Mouse (Mus musculus) left cerebral cortex, adult 11 months (tissue): ENCODE results near the gene Nol11.

ENCODE experiments used
- DNase-seq: peaks from one replicate; pipeline ENCODE4 v3.0.0; 2022; ENCODE audit warnings: low spot score

The Nol11 gene

GRCm38 (mm10) chr11:107188565-107189552, at the start of gene Nol11:
Gene Nol11 (minus strand): TSS chr11:107189381.
- peak; percentile 97 for DNase-seq

- no peak for DNase-seq
Observed at GRCm38 (mm10) chr11:107238506-107238905, 49.3 kb upstream of the Nol11 start.

GRCm38 (mm10) chr11:107237532-107237931, 48.4 kb upstream of the Nol11 start:
- DNase-seq = no peak

GRCm38 (mm10) chr11:107233252-107233890, 44.2 kb upstream of the Nol11 start:
- no peak for DNase-seq

GRCm38 (mm10) chr11:107230128-107230527, 40.9 kb upstream of the Nol11 start:
- no peak for DNase-seq

GRCm38 (mm10) chr11:107226431-107226830, 37.2 kb upstream of the Nol11 start:
- no peak for DNase-seq

- no peak for DNase-seq
Observed at GRCm38 (mm10) chr11:107226013-107226412, 36.8 kb upstream of the Nol11 start.

GRCm38 (mm10) chr11:107225301-107225700, 36.1 kb upstream of the Nol11 start:
- no peak for DNase-seq

- no peak for DNase-seq
Observed at GRCm38 (mm10) chr11:107223667-107224214, 34.6 kb upstream of the Nol11 start.

GRCm38 (mm10) chr11:107223169-107223561, 34.0 kb upstream of the Nol11 start:
- no peak for DNase-seq

GRCm38 (mm10) chr11:107222531-107223168, 33.5 kb upstream of the Nol11 start:
- no peak for DNase-seq

GRCm38 (mm10) chr11:107215111-107215510, 25.9 kb upstream of the Nol11 start:
- DNase-seq = no peak

GRCm38 (mm10) chr11:107213745-107214144, 24.6 kb upstream of the Nol11 start:
- no peak for DNase-seq

GRCm38 (mm10) chr11:107209818-107210217, 20.6 kb upstream of the Nol11 start:
- no peak for DNase-seq

- DNase-seq = no peak
Observed at GRCm38 (mm10) chr11:107201773-107202172, 12.6 kb upstream of the Nol11 start.

GRCm38 (mm10) chr11:107199281-107199680, 10.1 kb upstream of the Nol11 start:
- DNase-seq = no peak

- DNase-seq = no peak
Observed at GRCm38 (mm10) chr11:107195334-107195733, 6.2 kb upstream of the Nol11 start.

- no peak for DNase-seq
Observed at GRCm38 (mm10) chr11:107190376-107190775, 1.2 kb upstream of the Nol11 start.

- DNase-seq = no peak
Observed at GRCm38 (mm10) chr11:107183777-107184176, 5.4 kb downstream of the Nol11 start.

- no peak for DNase-seq
Observed at GRCm38 (mm10) chr11:107161215-107161614, 28.0 kb downstream of the Nol11 start.

- no peak for DNase-seq
Observed at GRCm38 (mm10) chr11:107159034-107159433, 30.1 kb downstream of the Nol11 start.

GRCm38 (mm10) chr11:107156977-107157642, 32.1 kb downstream of the Nol11 start:
- no peak for DNase-seq
